In the genomic region with DNA sequence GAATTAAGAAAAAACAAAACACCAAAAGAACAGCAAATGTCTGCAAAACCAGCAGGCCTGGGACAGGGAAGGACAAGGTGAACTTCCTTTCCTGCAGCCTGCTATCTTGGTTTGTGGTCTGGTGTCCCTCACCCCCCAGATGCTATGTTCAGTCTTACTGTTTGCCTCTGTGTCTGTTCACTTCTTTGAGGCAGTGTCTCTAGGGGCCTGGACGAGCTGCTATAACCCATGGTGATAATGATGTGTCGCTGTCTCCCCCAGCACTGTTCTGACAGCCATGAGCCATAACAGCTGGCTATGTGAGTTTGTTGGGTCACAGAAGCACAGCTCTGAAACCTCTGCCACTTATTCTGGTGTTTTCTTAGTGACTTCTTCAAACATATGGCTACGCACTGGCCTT, we compare ENCODE assay signal across 8 mouse cellular contexts. TPM values are rescaled to one million over a fixed set of nuclear protein-coding genes. Genes with fewer than 3 reads are reported as not detected.
A peak's percentile ranks its signal among the peaks of the same experiment; 100 is the strongest.
DNase-seq lines count a peak whose midpoint lies in the region; ATAC-seq and TF ChIP-seq lines count a peak whose summit lies in the region.

No protein-coding gene starts in this region.

- no peaks in the 10 kb centered on the region for H3K9me3 ChIP-seq in heart, postnatal 0 days (replicated peaks; ENCODE audit: control insufficient read depth, low read length)
- no peaks in the 10 kb centered on the region for H3K9me3 ChIP-seq in limb, embryonic 14.5 days (ENCODE audit: control insufficient read depth, low read length)

- no peak overlapping the region; the same call in 1 of the 2 replicates for H3K4me3 ChIP-seq in thymus, adult 2 months (ENCODE audit: control insufficient read depth, insufficient read depth, low read length)
- H3K4me3 ChIP-seq in heart, postnatal 0 days (ENCODE audit: low read depth, low read length), result no peak overlapping the region
- H3K4me3 ChIP-seq in limb, embryonic 14.5 days (replicated peaks; ENCODE audit: low read length), result no peak overlapping the region
- no peak overlapping the region for H3K4me3 ChIP-seq in olfactory bulb, adult 2 months (ENCODE audit: insufficient read depth, low read depth, low read length)

- no peaks in the 10 kb centered on the region for H3K36me3 ChIP-seq in thymus, adult 2 months (ENCODE audit: control insufficient read depth, insufficient read depth, low read length)
- no peaks in the 10 kb centered on the region for H3K36me3 ChIP-seq in heart, postnatal 0 days (replicated peaks; ENCODE audit: control insufficient read depth, insufficient read depth, low read length)
- H3K36me3 ChIP-seq in limb, embryonic 14.5 days (ENCODE audit: control insufficient read depth, insufficient read depth, low read length), result no peaks in the 10 kb centered on the region

- TF ChIP-seq POLR2A in thymus, adult 2 months (IDR thresholded peaks at IDR 0.05; ENCODE audit: control insufficient read depth, extremely low read depth, insufficient read depth, low read length, poor library complexity), result no peak
- no peak for TF ChIP-seq POLR2A in limb, embryonic 14.5 days (IDR thresholded peaks at IDR 0.05; ENCODE audit: borderline replicate concordance, extremely low read depth, insufficient read depth, insufficient read length)
- TF ChIP-seq POLR2A in olfactory bulb, adult 2 months (IDR thresholded peaks at IDR 0.05; ENCODE audit: insufficient read depth, low read depth, low read length), result no peak

- peaks cover 85% of the 10 kb centered on the region for H3K4me1 ChIP-seq in thymus, adult 2 months (replicated peaks; ENCODE audit: control insufficient read depth, insufficient read depth, low read length)
- H3K4me1 ChIP-seq in heart, postnatal 0 days (ENCODE audit: control insufficient read depth, insufficient read depth), result peaks cover 78% of the 10 kb centered on the region
- peaks cover 52% of the 10 kb centered on the region for H3K4me1 ChIP-seq in limb, embryonic 14.5 days (ENCODE audit: control insufficient read depth, insufficient read depth, low read length)
- peaks cover 48% of the 10 kb centered on the region for H3K4me1 ChIP-seq in olfactory bulb, adult 2 months (ENCODE audit: control insufficient read depth, insufficient read depth, low read length)

- no peak for TF ChIP-seq EP300 in heart, postnatal 0 days (IDR thresholded peaks at IDR 0.05; ENCODE audit: low read depth)

- no peak for ATAC-seq in heart, postnatal 0 days (ENCODE audit: insufficient read depth, low read depth)
- ATAC-seq in limb, embryonic 14.5 days (ENCODE audit: low FRiP score, low read depth), result no peak

- no peak for TF ChIP-seq CTCF in thymus, adult 2 months (IDR thresholded peaks at IDR 0.05; ENCODE audit: borderline replicate concordance, control insufficient read depth, extremely low read depth, insufficient read depth, low read length, poor library complexity)
- TF ChIP-seq CTCF in heart, postnatal 0 days (IDR thresholded peaks at IDR 0.05; ENCODE audit: low read depth), result no peak
- TF ChIP-seq CTCF in olfactory bulb, adult 2 months (IDR thresholded peaks at IDR 0.05; ENCODE audit: insufficient read depth, low read depth, low read length), result no peak

- H3K27me3 ChIP-seq in thymus, adult 2 months (ENCODE audit: control insufficient read depth, insufficient read depth, low read length), result no peaks in the 10 kb centered on the region
- no peaks in the 10 kb centered on the region for H3K27me3 ChIP-seq in heart, postnatal 0 days (ENCODE audit: control insufficient read depth, insufficient read depth, low read length)
- H3K27me3 ChIP-seq in limb, embryonic 14.5 days (ENCODE audit: control insufficient read depth, insufficient read depth, low read length), result no peaks in the 10 kb centered on the region

- peak overlapping the region; percentile 15; the same call in 1 of the 2 replicates for H3K9ac ChIP-seq in heart, postnatal 0 days (replicated peaks; ENCODE audit: low read depth, low read length)
- 0 out of 2 replicates have a peak overlapping the region, but pooled peaks have one; percentile 31 for H3K9ac ChIP-seq in limb, embryonic 14.5 days (ENCODE audit: low read depth, low read length, severe bottlenecking)

- WGBS in thymus, adult 2 months, result 38% methylated on average over 3 of the region's 3 CpGs
- WGBS in heart, postnatal 0 days, result 50% methylated on average over 3 of the region's 3 CpGs
- 57% methylated on average over 3 of the region's 3 CpGs for WGBS in limb, embryonic 14.5 days
- WGBS in olfactory bulb, adult 2 months, result 77% methylated on average over 3 of the region's 3 CpGs

- peak; percentile 51 for DNase-seq in thymus, adult 2 months
- no peak for DNase-seq in thymus, postnatal 10 days (ENCODE audit: low spot score in 2 of 2)
- DNase-seq in heart, postnatal 0 days (ENCODE audit: low spot score), result peak; percentile 60
- no peak for DNase-seq in limb, embryonic 14.5 days (ENCODE audit: low spot score)
- no peak for DNase-seq in ovary, postnatal 14 days (ENCODE audit: low spot score)
- DNase-seq in retina, embryonic 14.5 days (ENCODE audit: low spot score), result no peak
- DNase-seq in layer of hippocampus, adult 11-12 months (ENCODE audit: low spot score), result no peak

- H3K4me2 ChIP-seq in heart, postnatal 0 days (ENCODE audit: low read depth, low read length), result no peak overlapping the region
- H3K4me2 ChIP-seq in limb, embryonic 14.5 days (replicated peaks; ENCODE audit: low read depth, low read length, severe bottlenecking), result no peak overlapping the region

- H3K27ac ChIP-seq in thymus, adult 2 months (ENCODE audit: control insufficient read depth, insufficient read depth, low read length), result peak overlapping the region; percentile 97
- H3K27ac ChIP-seq in heart, postnatal 0 days (ENCODE audit: low read depth), result peak overlapping the region; percentile 89
- peak overlapping the region; percentile 83 for H3K27ac ChIP-seq in limb, embryonic 14.5 days (replicated peaks; ENCODE audit: low read depth, low read length)
- peak overlapping the region; percentile 93 for H3K27ac ChIP-seq in olfactory bulb, adult 2 months (ENCODE audit: insufficient read depth, low read depth, low read length)

RNA-seq across cellular contexts. Expression of a gene that starts 23.2 kb away (rescaled TPM):
- polyA plus RNA-seq in thymus, adult 2 months (2012; rRNA removed), result 157 and 190 TPM in 2 replicates
- 30.3 and 35.6 TPM in 2 replicates for total RNA-seq in heart, postnatal 0 days (2014; rRNA removed; ENCODE audit: low replicate concordance)
- polyA plus RNA-seq in heart, postnatal 0 days (2015; fragmentation: Nextera tagmentation; extraction: Ambion mirVana), result 17.0 and 17.4 TPM in 2 replicates
- polyA plus RNA-seq in limb, embryonic 14.5 days (2012; rRNA removed), result 117 and 138 TPM in 2 replicates
- 8.5 and 8.6 TPM in 2 replicates for polyA plus RNA-seq in limb, embryonic 14.5 days (2014; fragmentation: Nextera tagmentation; extraction: Ambion mirVana)
- 264 TPM in 1 of 2 replicates, not detected in the other for polyA plus RNA-seq in olfactory bulb, adult 2 months (2012; ENCODE audit: insufficient read depth, insufficient read length, low replicate concordance, missing spikeins)

RNA-seq across cellular contexts. Expression of a gene that starts 27.8 kb away (rescaled TPM):
- 24.2 and 26.2 TPM in 2 replicates for polyA plus RNA-seq in thymus, adult 2 months (2012; rRNA removed)
- 14.0 and 15.7 TPM in 2 replicates for total RNA-seq in heart, postnatal 0 days (2014; rRNA removed; ENCODE audit: low replicate concordance)
- polyA plus RNA-seq in heart, postnatal 0 days (2015; fragmentation: Nextera tagmentation; extraction: Ambion mirVana), result 34.6 and 35.8 TPM in 2 replicates
- 29.4 and 32.9 TPM in 2 replicates for polyA plus RNA-seq in limb, embryonic 14.5 days (2012; rRNA removed)
- polyA plus RNA-seq in limb, embryonic 14.5 days (2014; fragmentation: Nextera tagmentation; extraction: Ambion mirVana), result 41.2 and 45.4 TPM in 2 replicates
- not detected in 2 replicates for polyA plus RNA-seq in olfactory bulb, adult 2 months (2012; ENCODE audit: insufficient read depth, insufficient read length, low replicate concordance, missing spikeins)

RNA-seq across cellular contexts. Expression of a gene that starts 28.1 kb away (rescaled TPM):
- 108 and 136 TPM in 2 replicates for polyA plus RNA-seq in thymus, adult 2 months (2012; rRNA removed)
- 29.7 and 85.4 TPM in 2 replicates for total RNA-seq in heart, postnatal 0 days (2014; rRNA removed; ENCODE audit: low replicate concordance)
- polyA plus RNA-seq in heart, postnatal 0 days (2015; fragmentation: Nextera tagmentation; extraction: Ambion mirVana), result 104 and 108 TPM in 2 replicates
- 105 and 109 TPM in 2 replicates for polyA plus RNA-seq in limb, embryonic 14.5 days (2012; rRNA removed)
- 110 and 114 TPM in 2 replicates for polyA plus RNA-seq in limb, embryonic 14.5 days (2014; fragmentation: Nextera tagmentation; extraction: Ambion mirVana)
- polyA plus RNA-seq in olfactory bulb, adult 2 months (2012; ENCODE audit: insufficient read depth, insufficient read length, low replicate concordance, missing spikeins), result not detected in 2 replicates

Comparison
In these comparisons a context has a peak if more than half of its experiments do, and no peak if none do; other contexts are left out.
1. DNase-seq: peak in thymus, adult 2 months (single experiment) and heart, postnatal 0 days (single experiment); none in thymus, postnatal 10 days (0 of 2), limb, embryonic 14.5 days (single experiment), ovary, postnatal 14 days (single experiment), retina, embryonic 14.5 days (single experiment) and layer of hippocampus, adult 11-12 months (single experiment).
2. RNA of a gene that starts 27.8 kb away (polyA plus RNA-seq): 29.4 to 45.4 TPM in limb, embryonic 14.5 days, 34.6 to 35.8 TPM in heart, postnatal 0 days and 24.2 to 26.2 TPM in thymus, adult 2 months; not detected in olfactory bulb, adult 2 months; every median in the first group is over 10 times any median in the second.
3. Peak in every context shown above with its lines, with median percentiles within 50 percentile points of each other: H3K27ac ChIP-seq.